Mouse (Mus musculus) lung, postnatal 0 days (tissue): Measurements from ENCODE around the gene Amotl1. TPM values are rescaled to one million over a fixed set of nuclear protein-coding genes. Genes with fewer than 3 reads are reported as not detected.
"Not testable (repeated sequence)": the region's sequence is repeated elsewhere in the genome, so short reads cannot be mapped to it uniquely, and the experiment has no call there.

Experiments
- ATAC-seq: fragments of 200-750 bp; cut with Nextera tagmentation; 2 replicates; pipeline ENCODE4 v1.8.0; 2017; ENCODE audit warnings: moderate library complexity
- DNase-seq: peaks from one replicate; pipeline ENCODE4 v3.0.0-alpha.2; 2016; ENCODE audit warnings: low spot score
- H3K27ac ChIP-seq: fragments of 300-500 bp; sonication (generic); 2 replicates; pipeline ENCODE4 v1.5.1; 2014; ENCODE audit warnings: antibody characterized with exemption, mild to moderate bottlenecking, low read length, mixed read lengths
- H3K27me3 ChIP-seq: fragments of 300-500 bp; sonication (generic); replicated peaks from 2 replicates; pipeline ENCODE4 v1.6.1; 2014; ENCODE audit warnings: low read length, mixed read lengths; ENCODE audit not compliant: insufficient read depth
- H3K36me3 ChIP-seq: fragments of 300-500 bp; sonication (generic); 2 replicates; pipeline ENCODE4 v1.6.1; 2014; ENCODE audit warnings: low read length, mixed read lengths; ENCODE audit not compliant: insufficient read depth
- H3K4me1 ChIP-seq: fragments of 300-500 bp; sonication (generic); 2 replicates; pipeline ENCODE4 v1.6.1; 2014; ENCODE audit warnings: antibody characterized with exemption, low read depth, low read length, mixed read lengths; ENCODE audit not compliant: insufficient read depth
- H3K4me2 ChIP-seq: fragments of 300-500 bp; sonication (generic); replicated peaks from 2 replicates; pipeline ENCODE4 v1.6.1; 2014; ENCODE audit warnings: low read depth, mild to moderate bottlenecking, low read length, moderate library complexity, mixed read lengths
- H3K4me3 ChIP-seq: fragments of 300-500 bp; sonication (generic); 2 replicates; pipeline ENCODE4 v1.5.1; 2014; ENCODE audit warnings: low read depth, low read length
- H3K9ac ChIP-seq: fragments of 300-500 bp; sonication (generic); replicated peaks from 2 replicates; pipeline ENCODE4 v1.6.1; 2014; ENCODE audit warnings: low read depth, mild to moderate bottlenecking
- H3K9me3 ChIP-seq: fragments of 300-500 bp; sonication (generic); 2 replicates; pipeline ENCODE4 v1.6.1; 2016; ENCODE audit warnings: low read length, mixed read lengths
- CTCF ChIP-seq: IDR thresholded peaks from 2 replicates; pipeline ENCODE4 v1.5.1; 2016; ENCODE audit warnings: antibody characterized with exemption, mild to moderate bottlenecking
- EP300 ChIP-seq: IDR thresholded peaks from 2 replicates; pipeline ENCODE4 v1.6.1; 2016; ENCODE audit warnings: antibody characterized with exemption, mild to moderate bottlenecking, control low read depth
- WGBS: fragments of 180-500 bp; shearing (Covaris S2); extraction: QIAGEN DNeasy Blood & Tissue Kit; methylation state at CpG from one replicate; pipeline ENCODE4 v1.1.7; 2014; 5-methylcytosine and 5-hydroxymethylcytosine counted together
- polyA plus RNA-seq: library from polyadenylated mRNA; unstranded; fragments of >200 nt; fragmentation: Nextera tagmentation; extraction: Ambion mirVana; gene quantifications from 2 replicates; pipeline ENCODE4 v1.2.1, GENCODE M21; 2015

The Amotl1 gene
- polyA plus RNA-seq, 1 experiment from 2014 or later: 12.9 TPM

GRCm38 (mm10) chr9:14674506-14674905, 29.6 kb upstream of the Amotl1 start:
- no peak overlapping the region for H3K4me2 ChIP-seq
- no peak overlapping the region for H3K9ac ChIP-seq
- no peaks in the 10 kb centered on the region for H3K4me1 ChIP-seq
- no peaks in the 10 kb centered on the region for H3K9me3 ChIP-seq
- no peak overlapping the region for H3K27ac ChIP-seq
- WGBS: 74% methylated on average over 8 of the region's 8 CpGs
- H3K4me3 ChIP-seq: no peak overlapping the region
- no peak for ATAC-seq
- no peaks in the 10 kb centered on the region for H3K36me3 ChIP-seq
- no peaks in the 10 kb centered on the region for H3K27me3 ChIP-seq
- TF ChIP-seq EP300: no peak
- TF ChIP-seq CTCF: no peak
- no peak for DNase-seq

GRCm38 (mm10) chr9:14673109-14673508, 28.3 kb upstream of the Amotl1 start:
- Histone ChIP-seq H3K4me1 (no peaks in the 10 kb centered on the region), H3K9ac (no peak overlapping the region), H3K4me2 (no peak overlapping the region), H3K36me3 (no peaks in the 10 kb centered on the region), H3K4me3 (no peak overlapping the region), H3K9me3 (no peaks in the 10 kb centered on the region), H3K27ac (no peak overlapping the region), H3K27me3 (no peaks in the 10 kb centered on the region)
- 91% methylated on average over 4 of the region's 4 CpGs for WGBS
- ATAC-seq (no peak), DNase-seq (no peak)
- TF ChIP-seq EP300 (no peak), CTCF (no peak)

- DNase-seq, ATAC-seq, H3K36me3 ChIP-seq, H3K4me1 ChIP-seq, H3K4me3 ChIP-seq, H3K9ac ChIP-seq, H3K4me2 ChIP-seq, H3K27ac ChIP-seq, H3K27me3 ChIP-seq, H3K9me3 ChIP-seq: not testable (repeated sequence)
- 52% methylated on average over 5 of the region's 5 CpGs for WGBS
Measured at GRCm38 (mm10) chr9:14671965-14672364, 27.1 kb upstream of the Amotl1 start.

GRCm38 (mm10) chr9:14668382-14668781, 23.5 kb upstream of the Amotl1 start:
- no peak for ATAC-seq

GRCm38 (mm10) chr9:14666071-14666470, 21.2 kb upstream of the Amotl1 start:
- TF ChIP-seq CTCF (no peak), EP300 (no peak)
- Histone ChIP-seq H3K9me3 (no peaks in the 10 kb centered on the region), H3K4me3 (no peak overlapping the region), H3K27ac (no peak overlapping the region), H3K4me2 (no peak overlapping the region), H3K4me1 (no peaks in the 10 kb centered on the region), H3K27me3 (no peaks in the 10 kb centered on the region), H3K9ac (no peak overlapping the region), H3K36me3 (no peaks in the 10 kb centered on the region)
- 86% methylated on average over 3 of the region's 3 CpGs for WGBS
- DNase-seq (no peak), ATAC-seq (no peak)

More at GRCm38 (mm10) chr9:14668382-14668781, 23.5 kb upstream of the Amotl1 start:
- Histone ChIP-seq H3K4me1 (no peaks in the 10 kb centered on the region), H3K9me3 (no peaks in the 10 kb centered on the region), H3K9ac (no peak overlapping the region), H3K27ac (no peak overlapping the region), H3K4me2 (no peak overlapping the region), H3K4me3 (no peak overlapping the region), H3K27me3 (no peaks in the 10 kb centered on the region), H3K36me3 (no peaks in the 10 kb centered on the region)
- TF ChIP-seq EP300 (no peak), CTCF (no peak)
- DNase-seq: no peak
- WGBS: 74% methylated on average over 3 of the region's 3 CpGs

GRCm38 (mm10) chr9:14663591-14663990, 18.7 kb upstream of the Amotl1 start:
- WGBS: 91% methylated on average over 2 of the region's 2 CpGs
- no peak for ATAC-seq

GRCm38 (mm10) chr9:14662876-14663275, 18.0 kb upstream of the Amotl1 start:
- Histone ChIP-seq H3K9ac (no peak overlapping the region), H3K4me2 (no peak overlapping the region), H3K9me3 (no peaks in the 10 kb centered on the region), H3K27ac (no peak overlapping the region), H3K4me1 (no peaks in the 10 kb centered on the region), H3K36me3 (no peaks in the 10 kb centered on the region), H3K27me3 (no peaks in the 10 kb centered on the region), H3K4me3 (no peak overlapping the region)
- WGBS: 77% methylated on average over 7 of the region's 7 CpGs
- TF ChIP-seq CTCF (no peak), EP300 (no peak)
- ATAC-seq: no peak
- DNase-seq: no peak

More at GRCm38 (mm10) chr9:14663591-14663990, 18.7 kb upstream of the Amotl1 start:
- Histone ChIP-seq H3K4me2 (no peak overlapping the region), H3K4me3 (no peak overlapping the region), H3K36me3 (no peaks in the 10 kb centered on the region), H3K9ac (no peak overlapping the region), H3K27ac (no peak overlapping the region), H3K4me1 (no peaks in the 10 kb centered on the region), H3K27me3 (no peaks in the 10 kb centered on the region), H3K9me3 (no peaks in the 10 kb centered on the region)
- TF ChIP-seq EP300 (no peak), CTCF (no peak)
- no peak for DNase-seq
